Mouse (Mus musculus) midbrain, embryonic 16.5 days (tissue): ENCODE measurements around the gene Avil. TPM values are rescaled to one million over a fixed set of nuclear protein-coding genes. Genes with fewer than 3 reads are reported as not detected.
A peak's percentile ranks its signal among the peaks of the same experiment; 100 is the strongest.

Experiments used
- ATAC-seq: fragments of 200-750 bp; cut with Nextera tagmentation; 2 replicates; pipeline ENCODE4 v1.8.0; 2017; ENCODE audit warnings: moderate TSS enrichment
- H3K27ac ChIP-seq: fragments of 300-500 bp; sonication (generic); 2 replicates; pipeline ENCODE4 v1.5.1; 2014; ENCODE audit warnings: mild to moderate bottlenecking, low read length, mixed read lengths
- H3K27me3 ChIP-seq: fragments of 300-500 bp; sonication (generic); 2 replicates; pipeline ENCODE4 v1.6.1; 2014; ENCODE audit warnings: low read depth, low read length, mixed read lengths; ENCODE audit not compliant: control insufficient read depth, insufficient read depth
- H3K36me3 ChIP-seq: fragments of 300-500 bp; sonication (generic); 2 replicates; pipeline ENCODE4 v1.6.1; 2014; ENCODE audit warnings: mild to moderate bottlenecking, low read length, moderate library complexity, mixed read lengths; ENCODE audit not compliant: control insufficient read depth, insufficient read depth
- H3K4me1 ChIP-seq: fragments of 300-500 bp; sonication (generic); 2 replicates; pipeline ENCODE4 v1.6.1; 2014; ENCODE audit warnings: mild to moderate bottlenecking, low read length, mixed read lengths; ENCODE audit not compliant: control insufficient read depth, insufficient read depth
- H3K4me2 ChIP-seq: fragments of 300-500 bp; sonication (generic); 2 replicates; pipeline ENCODE4 v1.6.1; 2014; ENCODE audit warnings: mild to moderate bottlenecking, low read length, mixed read lengths
- H3K4me3 ChIP-seq: fragments of 300-500 bp; sonication (generic); 2 replicates; pipeline ENCODE4 v1.5.1; 2014; ENCODE audit warnings: low read depth, mild to moderate bottlenecking, low read length, moderate library complexity, mixed read lengths
- H3K9ac ChIP-seq: fragments of 300-500 bp; sonication (generic); 2 replicates; pipeline ENCODE4 v1.6.1; 2014; ENCODE audit warnings: low read depth, low read length, mixed read lengths
- H3K9me3 ChIP-seq: fragments of 300-500 bp; sonication (generic); replicated peaks from 2 replicates; pipeline ENCODE4 v1.6.1; 2014; ENCODE audit warnings: mild to moderate bottlenecking, low read length, mixed read lengths; ENCODE audit not compliant: control insufficient read depth, poor library complexity, severe bottlenecking
- WGBS: fragments of 180-500 bp; shearing (Covaris S2); extraction: QIAGEN DNeasy Blood & Tissue Kit; methylation state at CpG from one replicate; pipeline ENCODE4 v1.1.7; 2014; 5-methylcytosine and 5-hydroxymethylcytosine counted together
- microRNA counts: library from miRNA; unstranded; fragments of <30 nt; microRNA quantifications from one replicate; lab custom pipeline; 2016
- microRNA-seq: library from miRNA; unstranded; fragments of <30 nt; microRNA quantifications from one replicate; pipeline ENCODE4, GENCODE M21; 2017
- polyA plus RNA-seq: library from polyadenylated mRNA; unstranded; fragments of >200 nt; fragmentation: Nextera tagmentation; extraction: Ambion mirVana; gene quantifications from 2 replicates; pipeline ENCODE4 v1.2.1, GENCODE M21; 2015

The Avil gene
- polyA plus RNA-seq, 1 experiment from 2014 or later, result 2.8 TPM

DNA sequence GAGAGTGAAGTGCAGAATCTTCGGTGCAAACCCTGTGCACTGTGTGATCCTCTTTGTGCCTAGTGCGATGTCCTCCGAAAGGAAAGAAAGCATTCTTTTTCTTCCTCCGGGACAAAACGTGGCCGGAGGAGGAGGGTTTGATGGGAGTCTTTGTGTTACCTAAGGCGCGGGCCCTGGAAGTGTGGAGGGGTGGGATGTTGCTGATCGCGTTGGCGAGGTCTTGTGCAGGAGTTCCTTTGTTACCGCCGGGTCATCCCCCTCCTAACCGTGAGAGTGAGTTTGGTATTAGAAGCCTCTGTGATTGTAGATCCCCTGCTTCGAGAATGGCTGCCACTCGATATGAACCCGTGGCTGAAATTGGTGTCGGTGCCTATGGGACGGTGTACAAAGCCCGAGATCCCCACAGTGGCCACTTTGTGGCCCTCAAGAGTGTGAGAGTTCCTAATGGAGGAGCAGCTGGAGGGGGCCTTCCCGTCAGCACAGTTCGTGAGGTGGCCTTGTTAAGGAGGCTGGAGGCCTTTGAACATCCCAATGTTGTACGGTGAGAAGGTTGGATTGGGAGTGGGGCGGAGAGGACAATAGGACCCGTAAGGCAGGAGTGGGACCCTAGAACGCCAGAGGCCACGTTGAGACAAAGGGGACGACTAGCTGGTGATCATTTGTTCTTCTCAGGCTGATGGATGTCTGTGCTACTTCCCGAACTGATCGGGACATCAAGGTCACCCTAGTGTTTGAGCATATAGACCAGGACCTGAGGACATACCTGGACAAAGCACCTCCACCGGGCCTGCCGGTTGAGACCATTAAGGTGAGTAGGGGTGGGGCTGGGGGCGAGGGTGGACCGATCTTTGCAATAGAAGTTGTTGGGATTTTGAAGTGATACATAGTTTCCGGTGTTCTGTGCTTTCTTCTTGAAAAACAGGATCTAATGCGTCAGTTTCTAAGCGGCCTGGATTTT lies 63.7 kb downstream of the Avil start:
- peak; percentile 4; the same call in 1 of the 2 replicates for ATAC-seq
- Histone ChIP-seq H3K4me1 (peaks cover 31% of the 10 kb centered on the region), H3K9ac (peak overlapping the region; percentile 84), H3K27ac (peak overlapping the region; percentile 95), H3K4me2 (peak overlapping the region; percentile 65), H3K4me3 (peak overlapping the region; percentile 75), H3K27me3 (no peaks in the 10 kb centered on the region), H3K9me3 (no peaks in the 10 kb centered on the region), H3K36me3 (peaks cover 35% of the 10 kb centered on the region)
- 12% methylated on average over 37 of the region's 37 CpGs for WGBS

DNA sequence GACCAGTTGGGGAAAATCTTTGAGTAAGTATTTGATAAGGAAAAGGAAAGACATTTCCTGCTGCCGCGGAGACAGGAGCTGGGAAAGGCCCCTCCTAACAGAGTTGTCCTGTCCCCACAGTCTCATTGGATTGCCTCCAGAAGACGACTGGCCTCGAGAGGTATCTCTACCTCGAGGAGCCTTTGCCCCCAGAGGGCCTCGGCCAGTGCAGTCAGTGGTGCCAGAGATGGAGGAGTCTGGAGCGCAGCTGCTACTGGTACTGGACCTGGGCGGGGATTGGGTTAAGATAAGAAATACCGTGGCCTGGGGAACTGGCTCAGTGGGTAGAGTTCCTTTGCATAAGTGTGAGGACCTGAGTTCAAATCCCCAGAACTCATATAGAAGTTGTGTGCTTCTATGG lies 65.5 kb downstream of the Avil start:
- Histone ChIP-seq H3K27ac (no peak overlapping the region), H3K9ac (no peak overlapping the region), H3K4me2 (no peak overlapping the region), H3K36me3 (peaks cover 35% of the 10 kb centered on the region), H3K27me3 (no peaks in the 10 kb centered on the region), H3K9me3 (no peaks in the 10 kb centered on the region), H3K4me1 (peaks cover 36% of the 10 kb centered on the region), H3K4me3 (no peak overlapping the region)
- 93% methylated on average over 9 of the region's 9 CpGs for WGBS
- ATAC-seq, result no peak

- no peak overlapping the region for H3K4me2 ChIP-seq
- no peak overlapping the region for H3K27ac ChIP-seq
- no peaks in the 10 kb centered on the region for H3K27me3 ChIP-seq
- H3K4me3 ChIP-seq, result no peak overlapping the region
- no peak overlapping the region for H3K9ac ChIP-seq
- no peak for ATAC-seq
- H3K9me3 ChIP-seq, result no peaks in the 10 kb centered on the region
- H3K4me1 ChIP-seq, result peaks cover 39% of the 10 kb centered on the region
- H3K36me3 ChIP-seq, result peaks cover 35% of the 10 kb centered on the region
- WGBS, result 87% methylated on average over 14 of the region's 14 CpGs
Observed at GRCm38 (mm10) chr10:127066519-127067018, 66.1 kb downstream of the Avil start.

DNA sequence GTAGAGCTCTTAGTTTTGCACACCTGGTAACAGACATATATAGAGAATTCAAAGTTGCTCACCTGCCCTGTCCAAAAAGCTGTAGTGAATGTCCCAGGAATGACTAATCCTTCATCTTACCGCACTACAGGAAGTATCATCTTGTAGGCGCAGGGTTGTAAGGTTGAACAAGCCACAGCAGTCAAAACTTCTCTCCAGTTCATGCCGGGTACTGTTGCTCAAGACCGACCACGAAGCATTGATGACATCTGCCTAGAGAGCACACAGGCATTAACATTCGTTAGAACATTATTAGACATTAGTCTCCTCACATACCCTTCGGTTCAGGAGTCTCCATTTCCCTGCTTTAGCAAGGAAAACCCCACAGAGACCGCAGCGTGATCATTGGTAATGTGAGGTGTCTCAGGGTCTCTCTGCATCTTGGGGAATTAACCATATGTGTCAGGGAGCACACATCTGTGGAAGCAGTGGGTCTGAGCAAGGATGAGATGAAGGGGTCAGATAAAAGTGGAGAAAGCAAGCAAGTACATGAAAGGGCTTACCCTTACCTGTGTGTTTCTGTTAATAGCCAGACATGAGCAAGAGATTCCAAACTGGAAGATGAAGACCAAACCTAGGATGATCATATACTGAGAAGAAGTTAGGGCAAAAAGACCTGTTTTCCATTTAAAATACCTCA lies 68.0 kb downstream of the Avil start:
- H3K27me3 ChIP-seq, result no peaks in the 10 kb centered on the region
- WGBS, result 80% methylated on average over 9 of the region's 9 CpGs
- peak overlapping the region; percentile 24; the same call in 1 of the 2 replicates for H3K27ac ChIP-seq
- 0 out of 2 replicates have a peak overlapping the region, but pooled peaks have one; percentile 75 for H3K9ac ChIP-seq
- H3K9me3 ChIP-seq, result no peaks in the 10 kb centered on the region
- peak overlapping the region; percentile 49; the same call in 1 of the 2 replicates for H3K4me3 ChIP-seq
- H3K36me3 ChIP-seq, result peaks cover 35% of the 10 kb centered on the region
- H3K4me1 ChIP-seq, result peaks cover 32% of the 10 kb centered on the region
- no peak for ATAC-seq
- H3K4me2 ChIP-seq, result peak overlapping the region; percentile 97

- peak overlapping the region; percentile 75 for H3K9ac ChIP-seq
- H3K36me3 ChIP-seq, result peaks cover 35% of the 10 kb centered on the region
- H3K27ac ChIP-seq, result peak overlapping the region; percentile 90
- H3K9me3 ChIP-seq, result no peaks in the 10 kb centered on the region
- WGBS, result 4% methylated on average over 30 of the region's 30 CpGs
- H3K4me2 ChIP-seq, result peak overlapping the region; percentile 97
- H3K4me3 ChIP-seq, result peak overlapping the region; percentile 49
- ATAC-seq, result peak; percentile 84
- peaks cover 32% of the 10 kb centered on the region for H3K4me1 ChIP-seq
- H3K27me3 ChIP-seq, result no peaks in the 10 kb centered on the region
Observed at GRCm38 (mm10) chr10:127069281-127070189, 69.0 kb downstream of the Avil start.

MicroRNAs encoded within 50 kb of the gene (microRNA counts, 519-probe panel; counts per million panel counts)
- 2,187 counts per million, percentile 62 among the panel's probes with 10 or more counts for microRNA mmu-miR-26a (lab: Ali Mortazavi, UCI)
- microRNA mmu-miR-546 (lab: Ali Mortazavi, UCI), result 386 counts per million, percentile 18 among the panel's probes with 10 or more counts

Small RNA genes within 50 kb of the gene (microRNA-seq; reads per million reads assigned to microRNA genes)
- 26.9 reads per million, percentile 41 among the genes with 10 or more reads in this experiment for gene Mir26a-2
- gene Mir546, result not detected

Other genes starting within 250 kb of the Avil start
- gene Atp23, start 99.4 kb upstream of the Avil start, polyA plus RNA-seq, result 13.4 and 15.6 TPM in 2 replicates
- 12.0 and 13.5 TPM in 2 replicates for gene Ctdsp2, start 22.0 kb upstream of the Avil start, polyA plus RNA-seq
- gene Tsfm, start 30.1 kb downstream of the Avil start, polyA plus RNA-seq, result 61.4 and 67.7 TPM in 2 replicates
- 20.1 TPM in 2 replicates for gene Mettl1, start 40.7 kb downstream of the Avil start, polyA plus RNA-seq
- gene Eef1akmt3, start 40.8 kb downstream of the Avil start, polyA plus RNA-seq, result 0.21 and 0.22 TPM in 2 replicates
- gene Cyp27b1, start 47.5 kb downstream of the Avil start, polyA plus RNA-seq, result 0.08 and 0.14 TPM in 2 replicates
- 5.6 and 6.3 TPM in 2 replicates for gene March9, start 59.5 kb downstream of the Avil start, polyA plus RNA-seq
- 646 and 776 TPM in 2 replicates for gene Cdk4, start 62.8 kb downstream of the Avil start, polyA plus RNA-seq
- gene Tspan31, start 69.6 kb downstream of the Avil start, polyA plus RNA-seq, result 105 and 110 TPM in 2 replicates
- 5.1 and 5.3 TPM in 2 replicates for gene Agap2, start 74.6 kb downstream of the Avil start, polyA plus RNA-seq
- gene Os9, start 120.4 kb downstream of the Avil start, polyA plus RNA-seq, result 132 and 138 TPM in 2 replicates
- 60.7 and 71.7 TPM in 2 replicates for gene B4galnt1, start 164.5 kb downstream of the Avil start, polyA plus RNA-seq
- 1.1 and 1.2 TPM in 2 replicates for gene Slc26a10, start 179.9 kb downstream of the Avil start, polyA plus RNA-seq
- gene Arhgef25, start 189.4 kb downstream of the Avil start, polyA plus RNA-seq, result 19.6 and 20.2 TPM in 2 replicates
- gene Dtx3, start 195.0 kb downstream of the Avil start, polyA plus RNA-seq, result 254 and 255 TPM in 2 replicates
- 16.9 and 18.4 TPM in 2 replicates for gene Pip4k2c, start 210.9 kb downstream of the Avil start, polyA plus RNA-seq